Mouse (Mus musculus) embryo, embryonic 10.5 days (tissue): Measurements from ENCODE around the gene Osbp.
"Not testable (repeated sequence)": the region's sequence is repeated elsewhere in the genome, so short reads cannot be mapped to it uniquely, and the experiment has no call there.

Experiments
- DNase-seq: peaks from one replicate; pipeline ENCODE4 v3.0.0-alpha.2; 2015; ENCODE audit warnings: low spot score

Gene Osbp

DNA sequence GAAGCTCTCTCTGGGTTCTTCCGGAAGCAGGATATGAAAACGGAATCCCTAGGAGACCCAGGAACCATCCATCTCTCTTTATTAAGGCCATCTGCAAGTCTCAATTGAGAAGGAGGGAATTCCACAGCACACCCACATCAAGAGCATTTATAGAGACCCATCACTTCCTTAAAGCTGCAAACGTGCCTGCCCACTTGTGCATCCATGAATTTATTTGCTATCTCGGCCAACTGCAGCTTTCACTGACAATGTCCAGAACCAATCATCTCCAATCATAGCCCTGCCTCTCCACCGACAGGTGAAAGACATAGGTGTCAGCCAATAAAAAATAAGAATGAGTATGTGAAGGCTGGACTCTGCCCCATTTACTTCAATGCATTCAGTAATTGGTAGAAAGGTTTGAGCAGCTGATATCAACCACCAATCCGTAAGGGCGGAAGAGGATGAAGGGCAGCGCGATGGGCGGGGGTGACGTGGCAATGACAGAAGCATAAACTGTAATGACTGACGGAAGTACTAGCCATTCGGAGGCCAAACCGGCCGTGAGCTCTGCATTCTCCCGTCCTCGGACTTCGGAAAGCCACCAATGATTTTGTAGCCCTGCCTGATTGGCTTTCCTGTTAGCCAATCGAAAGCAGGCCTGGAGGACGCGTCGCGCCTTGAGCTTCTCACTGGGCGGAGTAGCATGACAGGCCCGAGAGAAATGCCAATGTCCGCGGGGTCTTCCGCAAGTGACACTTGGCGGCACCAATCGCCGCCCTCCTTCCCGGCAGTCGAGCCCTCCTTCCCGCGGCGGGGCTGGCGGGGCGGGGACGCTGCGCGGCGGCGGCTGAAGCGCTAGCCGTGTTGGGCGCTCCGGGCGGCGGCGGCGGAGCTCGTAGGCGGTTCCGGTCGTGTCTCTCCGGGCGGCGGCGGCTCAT, at the start of gene Osbp:
TSS of gene Osbp (plus strand) at position 919 of the 920 bp plus-strand sequence.
- DNase-seq, result peak; percentile 100

DNA sequence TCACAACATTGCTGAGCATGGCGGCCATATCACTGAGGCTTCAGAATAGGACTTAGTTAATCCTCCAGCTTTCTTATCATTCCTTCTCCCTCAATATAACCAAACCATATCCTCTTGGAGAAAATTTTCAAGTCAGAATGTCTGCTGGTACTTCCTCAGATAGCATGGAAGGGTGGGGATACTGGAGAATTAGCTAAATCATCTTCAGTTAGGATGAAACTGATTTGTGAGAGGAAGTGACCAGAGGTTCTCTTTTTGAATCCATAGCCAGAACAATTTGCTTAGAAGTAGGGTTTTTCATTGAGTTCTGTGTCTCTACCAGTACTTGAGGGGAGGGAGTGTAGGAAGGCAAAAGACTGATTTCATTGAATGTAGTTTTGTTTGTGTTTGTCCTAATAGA, 43.7 kb upstream of the Osbp start:
- no peak for DNase-seq

DNA sequence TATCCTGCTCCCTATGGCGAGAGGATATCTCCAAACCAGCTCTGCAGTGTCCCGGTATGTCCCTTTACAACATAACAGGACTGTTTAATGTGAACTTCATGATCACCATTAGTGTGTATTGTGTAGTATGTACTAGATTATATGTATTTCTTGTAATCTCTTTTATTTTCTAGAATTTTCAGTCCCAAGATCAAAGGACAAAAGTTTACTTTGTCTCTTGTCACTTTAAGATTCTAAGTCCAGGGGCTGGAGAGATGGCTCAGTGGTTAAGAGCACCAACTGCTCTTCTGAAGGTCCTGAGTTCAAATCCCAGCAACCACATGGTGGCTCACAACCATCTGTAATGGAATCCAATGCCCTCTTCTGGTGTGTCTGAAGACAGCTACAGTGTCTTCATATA, 43.2 kb upstream of the Osbp start:
- not testable (repeated sequence) for DNase-seq

DNA sequence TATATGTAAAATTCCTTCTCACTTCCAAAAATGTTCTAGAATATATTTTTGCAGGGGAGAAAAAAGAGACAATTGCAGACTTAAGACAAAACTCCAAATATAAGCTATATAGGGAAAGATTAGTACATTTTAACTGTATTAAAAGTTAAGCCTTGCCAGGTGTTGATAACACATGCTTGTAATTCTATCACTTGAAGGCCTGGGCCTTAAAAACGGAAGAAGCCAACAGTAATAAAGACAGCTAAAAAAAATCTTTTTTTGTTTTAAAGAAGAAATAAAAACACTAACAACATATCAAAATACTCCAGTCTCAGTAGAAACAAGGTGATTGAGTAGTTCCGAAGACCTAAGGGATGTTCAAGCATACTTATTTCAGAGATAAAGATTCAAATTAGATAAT, 39.4 kb upstream of the Osbp start:
- DNase-seq, result no peak

DNA sequence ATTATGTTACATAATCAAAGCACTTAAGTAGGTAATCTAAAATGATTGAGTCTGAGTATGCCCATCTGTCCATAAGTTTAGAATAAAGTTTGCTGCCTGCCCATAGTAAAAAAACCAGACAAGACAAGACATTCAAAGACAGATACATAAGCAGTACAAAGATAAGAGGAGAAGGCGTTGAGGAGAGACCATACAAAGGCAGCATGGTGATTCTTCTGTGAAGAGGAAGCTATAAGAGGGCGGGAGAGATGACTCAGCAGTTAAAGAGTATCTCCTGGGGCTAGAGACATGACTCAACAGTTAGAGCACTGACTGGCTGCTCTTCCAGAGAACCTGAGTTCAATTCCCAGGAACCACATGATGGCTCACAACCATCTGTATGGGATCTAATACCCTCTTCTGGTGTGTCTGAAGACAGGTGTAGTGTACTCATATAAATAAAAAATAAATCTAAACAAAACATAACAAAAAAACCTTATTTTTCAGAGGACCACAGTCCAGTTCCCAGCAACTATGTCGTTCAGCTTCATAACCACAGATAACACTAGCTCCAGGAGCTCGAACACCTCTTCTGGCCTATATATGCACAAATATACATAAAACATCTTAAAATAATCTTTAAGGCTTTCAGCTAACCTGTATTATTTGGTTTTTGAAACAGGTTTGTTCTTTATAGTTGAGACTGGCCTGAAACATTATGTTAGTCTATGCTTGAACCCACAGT, 37.6 kb upstream of the Osbp start:
- DNase-seq, result peak; percentile 3

DNA sequence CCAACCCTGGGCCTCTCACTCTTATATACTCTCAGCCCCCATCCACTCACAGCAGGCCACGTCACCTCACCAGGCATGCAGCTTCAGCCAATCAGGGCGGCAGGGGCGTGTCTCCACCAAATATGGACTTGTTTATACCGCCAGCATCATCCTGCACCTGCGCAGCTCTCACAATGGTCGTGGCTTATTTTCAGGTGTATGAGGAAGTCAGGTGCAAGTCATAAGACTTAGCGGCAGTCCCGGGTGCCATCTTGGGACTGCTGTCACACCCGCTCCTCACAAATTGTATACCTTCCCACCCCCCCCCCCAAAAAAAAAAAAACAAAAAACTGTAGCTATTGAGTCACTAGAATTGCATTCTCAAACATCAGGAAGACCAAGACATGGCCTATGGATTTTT, 19.3 kb upstream of the Osbp start:
- not testable (repeated sequence) for DNase-seq

DNA sequence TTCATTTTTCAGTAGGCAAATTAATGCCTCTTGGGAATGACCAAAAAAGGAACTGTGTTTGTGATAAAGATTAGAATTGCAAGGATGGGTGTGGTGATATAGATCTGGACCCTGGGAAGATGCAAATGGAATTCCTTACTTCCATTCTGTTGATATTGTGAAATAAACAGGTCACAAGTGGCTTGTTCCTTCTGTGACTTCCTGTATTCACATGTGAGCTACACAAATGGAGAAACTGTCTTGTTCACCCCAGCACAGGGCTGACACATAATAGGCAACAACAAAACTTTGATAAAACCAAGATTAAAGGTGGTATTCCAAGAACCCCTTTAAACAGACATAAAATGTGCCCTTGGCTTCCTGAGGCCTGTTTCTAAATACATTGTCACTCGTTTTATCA, 15.9 kb upstream of the Osbp start:
- DNase-seq, result no peak

DNA sequence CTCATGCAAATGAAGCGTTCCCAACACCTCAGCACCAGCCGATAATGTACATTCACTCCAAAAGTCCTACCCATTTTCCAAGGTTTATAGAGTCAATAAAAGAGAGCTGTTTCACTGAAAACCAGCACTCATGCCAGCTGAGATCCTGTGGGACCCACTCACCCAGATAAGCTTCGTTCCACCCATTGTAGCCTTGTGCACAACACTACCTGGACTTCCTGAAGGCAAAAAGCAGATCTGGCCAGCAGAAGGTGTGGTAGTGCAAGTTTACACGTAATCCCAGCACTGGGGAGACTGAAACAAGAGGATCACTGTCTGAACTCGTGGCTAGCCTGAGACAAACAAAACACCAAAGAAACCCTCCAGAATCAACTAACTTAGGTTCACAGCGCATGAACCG, 15.0 kb upstream of the Osbp start:
- no peak for DNase-seq

DNA sequence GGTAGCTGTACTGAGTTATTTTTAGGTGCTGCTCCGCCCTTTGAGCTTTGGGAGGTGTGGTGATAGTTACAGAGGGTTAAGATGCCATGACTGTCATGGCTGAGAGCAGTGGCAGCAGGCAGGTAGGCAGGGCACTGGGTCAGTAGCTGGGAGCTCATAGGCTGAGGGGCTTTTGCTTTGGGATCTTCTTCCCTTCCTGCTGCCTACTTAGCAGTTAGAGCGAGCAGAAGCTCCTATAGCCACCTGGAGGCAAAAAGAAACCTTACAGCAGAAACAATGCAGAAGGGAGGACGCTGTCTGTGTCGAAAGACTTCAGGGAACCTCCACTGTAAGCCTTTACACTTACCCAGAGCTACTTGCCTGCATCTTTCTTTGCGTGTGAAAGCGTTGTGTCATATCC, 11.5 kb upstream of the Osbp start:
- no peak for DNase-seq

DNA sequence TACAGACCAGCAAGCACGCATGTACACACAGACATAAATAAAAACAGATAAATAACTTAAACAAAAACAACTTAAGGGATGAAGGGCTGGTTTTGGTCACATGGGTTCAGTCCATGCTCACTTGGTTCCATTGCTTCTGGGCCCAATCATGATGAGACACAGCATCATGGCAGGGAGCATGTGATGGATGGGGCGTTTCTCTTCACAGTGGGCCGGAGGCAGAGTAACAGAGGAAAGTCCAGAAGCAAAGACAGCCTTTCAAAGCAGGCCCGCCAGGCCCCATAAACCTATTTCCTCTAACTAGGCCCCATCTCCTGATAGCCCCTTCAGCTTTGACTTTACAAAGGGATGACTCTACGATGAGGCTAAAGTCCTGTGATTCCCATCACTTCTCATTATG, 9.1 kb upstream of the Osbp start:
- no peak for DNase-seq

DNA sequence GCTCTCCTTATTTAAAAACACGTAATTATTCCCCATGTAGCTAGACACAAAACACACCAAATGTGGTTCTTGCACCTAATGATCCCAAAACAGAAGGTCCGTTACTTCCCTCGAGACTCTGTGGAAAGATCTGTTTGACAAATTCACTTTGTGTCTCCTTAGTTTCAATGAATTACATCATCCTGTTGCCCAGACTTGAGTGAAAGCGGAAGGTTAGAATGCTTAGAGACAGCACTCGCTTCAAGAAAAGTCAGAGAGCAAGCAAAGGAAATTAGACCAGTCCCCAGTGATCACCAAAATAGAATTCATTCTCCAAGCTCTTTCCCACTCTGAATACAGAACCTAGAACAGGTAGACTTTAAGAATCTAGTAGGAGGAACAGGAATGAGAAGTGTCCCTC, 8.3 kb upstream of the Osbp start:
- no peak for DNase-seq

DNA sequence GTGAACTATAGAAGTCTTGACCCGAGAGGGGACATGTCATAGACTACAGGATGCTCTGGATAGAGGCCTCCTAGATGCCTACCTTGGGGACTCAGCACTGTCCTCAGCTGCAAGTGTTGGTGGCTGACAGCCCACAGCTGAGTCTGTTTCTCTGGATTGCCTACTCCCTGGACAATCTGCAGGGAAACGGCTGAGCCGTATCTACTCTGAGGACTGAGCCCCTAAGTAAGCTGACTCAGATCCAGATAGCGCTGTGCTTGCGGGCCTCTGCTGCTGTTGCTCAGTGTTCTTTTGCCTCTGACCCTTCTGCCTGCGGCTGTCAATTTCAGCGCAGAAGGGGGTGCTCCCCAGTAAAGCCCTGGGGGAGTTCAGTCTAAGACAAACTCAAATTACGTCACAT, 7.9 kb upstream of the Osbp start:
- DNase-seq, result no peak

DNA sequence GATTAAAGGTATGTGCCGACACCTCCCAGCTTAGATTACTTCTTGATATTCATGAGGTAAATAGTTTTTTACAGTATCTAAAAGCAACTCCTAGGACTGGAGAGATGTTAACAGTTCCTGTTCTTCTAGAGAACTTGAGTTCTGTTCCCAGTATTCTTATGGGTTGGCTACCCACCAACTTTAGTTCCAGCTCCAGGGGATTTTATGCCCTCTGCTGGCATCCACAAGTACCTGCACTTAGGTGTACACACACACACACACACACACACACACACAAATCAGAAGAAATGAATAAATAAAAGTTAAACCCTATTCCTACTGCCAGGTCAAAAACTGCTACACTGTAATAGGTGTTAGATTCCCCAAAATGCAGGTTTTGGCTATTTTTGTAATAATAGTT, 1.5 kb upstream of the Osbp start:
- DNase-seq, result peak; percentile 3

DNA sequence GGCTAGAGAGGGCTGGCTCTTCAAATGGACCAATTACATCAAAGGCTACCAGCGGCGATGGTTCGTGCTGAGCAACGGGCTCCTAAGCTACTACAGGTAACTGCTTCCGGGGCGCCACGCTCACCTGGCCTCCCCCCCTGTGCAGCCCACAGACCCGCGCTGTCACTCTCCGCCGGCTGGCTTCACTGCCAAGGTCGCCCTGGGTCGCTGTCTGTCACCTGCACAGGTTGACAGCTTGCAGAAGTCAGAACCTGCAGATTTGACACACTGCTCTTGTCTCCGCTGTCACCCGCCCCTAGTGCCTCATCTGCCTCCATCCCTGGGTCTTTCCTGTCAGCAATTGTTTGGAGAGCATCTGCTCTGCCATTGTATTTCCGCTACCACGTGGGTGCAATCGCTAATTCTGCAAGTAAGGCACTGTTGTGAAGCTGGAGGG, 478 bp downstream of the Osbp start:
- peak; percentile 42 for DNase-seq

DNA sequence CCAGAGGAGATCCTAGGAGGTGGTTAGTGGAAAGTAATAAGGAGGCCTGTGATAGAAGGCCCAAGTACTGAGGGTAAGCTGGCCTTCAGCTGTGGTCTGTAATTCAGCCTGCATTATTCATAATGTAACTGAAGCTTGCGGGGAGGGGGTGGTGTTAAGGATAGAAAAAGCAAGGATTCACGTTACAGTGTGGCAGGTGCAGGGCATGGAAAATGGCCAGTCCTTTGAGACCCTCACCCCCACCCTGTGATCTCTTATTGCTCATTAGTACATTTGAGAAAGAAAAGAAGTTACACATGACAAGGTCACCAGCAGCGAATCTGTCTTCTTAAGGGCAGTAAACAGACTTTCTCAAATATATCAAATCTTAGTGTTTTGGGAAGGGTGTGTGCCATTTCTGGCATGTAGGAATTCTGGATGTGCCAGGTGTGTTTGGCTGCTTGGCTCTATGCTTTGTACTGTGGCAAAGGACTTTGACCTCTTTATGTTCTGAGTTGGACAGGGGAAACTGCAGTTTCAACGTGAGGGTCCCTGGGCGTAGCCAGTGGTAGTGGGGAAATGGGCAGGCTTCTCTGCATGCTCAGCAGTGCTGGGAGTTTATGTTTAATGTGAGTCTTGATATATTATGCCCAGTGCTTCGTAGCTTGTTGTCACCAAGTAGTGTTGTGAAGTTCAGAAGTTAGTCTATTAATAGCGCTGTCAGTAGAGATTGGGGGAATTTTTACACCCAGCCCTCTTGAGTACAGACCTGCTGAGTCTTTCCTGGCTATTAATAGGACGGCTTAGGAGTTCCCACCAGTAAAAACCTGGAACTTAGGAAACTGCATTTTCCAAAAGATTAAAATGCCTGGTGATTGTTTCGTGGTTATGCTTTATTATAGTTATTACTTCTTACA, 3.7 kb downstream of the Osbp start:
- no peak for DNase-seq

DNA sequence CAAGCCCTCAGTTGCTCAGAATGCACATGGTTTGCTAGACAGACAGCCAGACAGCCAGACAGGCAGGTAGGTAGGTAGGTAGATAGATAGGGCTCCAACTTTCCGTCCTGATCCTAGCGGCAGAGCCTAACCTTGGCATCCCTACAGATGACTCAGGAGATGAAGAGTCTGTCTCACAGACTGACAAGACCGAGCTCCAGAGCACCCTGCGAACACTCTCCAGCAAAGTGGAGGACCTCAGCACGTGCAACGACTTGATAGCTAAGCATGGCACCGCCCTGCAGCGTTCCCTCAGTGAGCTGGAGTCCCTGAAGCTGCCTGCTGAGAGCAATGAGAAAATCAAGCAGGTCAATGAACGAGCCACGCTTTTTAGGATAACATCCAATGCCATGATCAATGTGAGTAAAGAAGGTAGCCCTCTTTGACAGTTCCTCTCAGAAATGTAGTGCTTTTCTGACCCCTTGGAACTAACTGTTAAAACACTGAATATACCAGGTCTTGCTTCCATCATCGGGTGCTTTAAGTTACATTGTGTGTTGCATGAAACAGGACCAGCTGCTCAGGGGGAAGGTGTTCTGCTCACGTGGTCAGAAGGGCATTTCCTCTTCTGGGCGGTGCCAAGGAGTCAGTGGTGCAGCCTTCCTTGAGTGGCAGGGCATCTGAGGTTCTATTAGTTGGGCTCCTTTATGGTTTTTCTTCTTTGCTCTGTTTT, 7.9 kb downstream of the Osbp start:
- no peak for DNase-seq

DNA sequence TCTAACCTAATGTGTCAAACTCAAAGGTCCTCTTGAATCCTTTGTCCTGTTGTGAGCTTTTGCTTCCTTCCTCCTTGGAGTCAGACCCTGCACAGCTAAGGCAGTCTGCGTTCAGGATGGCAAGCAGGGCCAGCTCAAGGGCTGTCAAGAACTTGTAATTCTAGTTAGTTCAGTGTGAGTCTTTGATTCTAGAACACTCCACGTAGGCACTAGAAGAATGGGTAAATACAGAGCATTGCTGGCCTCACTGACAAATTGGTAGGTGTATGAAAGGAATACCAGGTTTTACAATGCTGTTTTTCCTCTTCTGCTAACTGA, 8.4 kb downstream of the Osbp start:
- no peak for DNase-seq

DNA sequence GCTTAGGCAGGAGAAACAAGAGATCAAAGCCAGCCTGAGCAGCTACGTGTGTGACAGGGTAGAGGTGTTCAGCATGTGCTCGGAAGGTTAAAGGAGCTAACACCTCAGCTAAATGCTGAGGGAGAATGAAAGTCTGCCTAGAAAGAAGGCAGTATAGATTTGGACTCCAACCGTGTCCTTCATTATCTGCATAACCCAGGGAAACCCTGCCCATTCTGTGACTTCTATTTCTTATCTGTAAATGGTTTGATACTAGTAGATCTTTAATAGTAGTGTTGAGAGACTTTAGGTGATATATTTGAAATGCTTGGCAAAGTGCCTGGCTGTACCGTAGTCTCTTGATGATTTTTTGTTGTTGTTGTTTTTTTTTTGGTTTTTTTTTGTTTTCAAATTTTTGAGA, 9.9 kb downstream of the Osbp start:
- DNase-seq, result no peak

DNA sequence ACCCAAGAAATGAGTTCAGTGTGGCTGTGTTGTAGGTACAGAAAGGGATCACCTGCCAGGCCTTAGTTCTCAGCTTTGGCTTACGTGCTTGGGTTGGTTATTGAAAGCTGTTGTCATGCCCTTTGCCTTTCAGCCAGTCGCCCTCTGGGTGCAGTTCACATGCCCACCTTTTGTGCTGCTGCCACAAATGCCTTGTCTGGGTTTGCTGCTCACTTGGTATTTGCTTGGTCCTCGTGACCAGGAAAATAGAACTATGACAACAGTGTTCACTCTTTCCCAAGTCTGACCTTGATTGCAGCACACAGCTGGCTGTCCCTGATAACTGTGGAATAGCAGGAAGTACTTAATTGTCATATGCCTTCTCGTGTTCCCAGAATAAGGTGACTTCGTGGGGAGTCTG, 11.6 kb downstream of the Osbp start:
- no peak for DNase-seq

DNA sequence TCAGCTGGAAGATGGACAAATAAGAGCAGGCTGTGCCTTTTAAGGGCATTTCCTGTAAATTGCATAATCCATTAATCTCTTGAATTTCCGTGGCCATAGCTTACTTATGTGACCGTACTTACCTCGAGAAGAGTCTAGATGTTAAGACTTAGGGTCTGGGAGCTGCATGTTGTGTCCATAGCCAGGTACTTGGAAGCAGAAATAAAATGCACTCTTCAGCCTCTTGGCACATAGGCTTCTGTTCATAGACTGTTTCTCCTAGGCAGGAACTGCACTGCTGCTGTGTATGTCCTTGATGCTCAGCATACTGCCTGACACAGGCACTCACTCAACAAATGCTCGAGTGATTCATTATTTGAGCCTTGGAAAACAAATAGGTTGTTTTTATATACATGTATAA, 14.7 kb downstream of the Osbp start:
- no peak for DNase-seq

DNA sequence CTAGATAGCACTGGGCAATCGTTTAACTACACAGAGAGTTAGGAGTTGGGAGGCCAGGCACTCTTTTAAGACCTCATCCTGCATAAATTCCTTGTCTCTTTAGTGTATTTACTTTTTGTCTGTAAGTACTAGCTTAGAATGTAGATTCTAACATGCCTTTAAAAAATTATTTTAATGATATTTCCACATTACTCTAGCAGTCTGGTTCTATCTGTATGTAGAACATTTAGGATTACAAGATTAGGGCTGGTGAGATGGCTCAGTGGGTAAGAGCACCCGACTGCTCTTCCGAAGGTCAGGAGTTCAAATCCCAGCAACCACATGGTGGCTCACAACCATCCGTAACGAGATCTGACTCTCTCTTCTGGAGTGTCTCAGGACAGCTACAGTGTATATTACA, 18.9 kb downstream of the Osbp start:
- DNase-seq, result not testable (repeated sequence)

DNA sequence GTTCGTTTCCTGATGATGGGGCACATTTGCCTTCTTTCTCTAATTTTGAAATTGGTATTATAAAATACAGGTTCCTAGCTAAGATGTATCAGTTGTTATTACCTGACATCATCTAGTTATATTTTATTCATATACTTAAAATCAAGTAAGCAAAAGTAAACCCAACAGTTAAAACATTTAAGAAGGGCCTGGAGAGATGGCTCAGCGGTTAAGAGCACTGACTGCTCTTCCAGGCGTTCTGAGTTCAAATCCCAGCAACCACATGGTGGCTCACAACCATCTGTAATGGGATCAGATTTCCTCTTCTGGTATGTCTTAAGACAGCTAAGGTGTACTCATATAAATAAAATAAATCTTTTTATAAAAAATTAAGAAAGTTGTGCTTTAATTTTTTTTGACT, 22.1 kb downstream of the Osbp start:
- no peak for DNase-seq
